Mouse (Mus musculus) limb, embryonic 14.5 days (tissue): ENCODE data around the gene Cd44. TPM values are rescaled to one million over a fixed set of nuclear protein-coding genes. Genes with fewer than 3 reads are reported as not detected.
A peak's percentile ranks its signal among the peaks of the same experiment; 100 is the strongest.

ENCODE experiments used
- ATAC-seq: fragments of 200-750 bp; cut with Nextera tagmentation; 2 replicates; pipeline ENCODE4 v1.8.0; 2017; ENCODE audit warnings: low read depth, moderate number of reproducible peaks, moderate TSS enrichment; ENCODE audit not compliant: low FRiP score
- DNase-seq: peaks from one replicate; pipeline ENCODE4 v3.0.0-alpha.2; 2015; ENCODE audit warnings: low spot score
- H3K27ac ChIP-seq: fragments of 300-500 bp; sonication (generic); replicated peaks from 2 replicates; pipeline ENCODE4 v1.5.1; 2014; ENCODE audit warnings: low read depth, mild to moderate bottlenecking, low read length, moderate library complexity, mixed read lengths
- H3K27me3 ChIP-seq: fragments of 300-500 bp; sonication (generic); 2 replicates; pipeline ENCODE4 v1.6.1; 2014; ENCODE audit warnings: low read length, mixed read lengths; ENCODE audit not compliant: control insufficient read depth, insufficient read depth
- H3K36me3 ChIP-seq: fragments of 300-500 bp; sonication (generic); 2 replicates; pipeline ENCODE4 v1.6.1; 2014; ENCODE audit warnings: mild to moderate bottlenecking, low read length, moderate library complexity, mixed read lengths; ENCODE audit not compliant: control insufficient read depth, insufficient read depth
- H3K4me1 ChIP-seq: fragments of 300-500 bp; sonication (generic); 2 replicates; pipeline ENCODE4 v1.6.1; 2014; ENCODE audit warnings: antibody characterized with exemption, low read length, mixed read lengths; ENCODE audit not compliant: control insufficient read depth, insufficient read depth
- H3K4me2 ChIP-seq: fragments of 300-500 bp; sonication (generic); replicated peaks from 2 replicates; pipeline ENCODE4 v1.6.1; 2014; ENCODE audit warnings: low read depth, mild to moderate bottlenecking, low read length, moderate library complexity; ENCODE audit not compliant: severe bottlenecking
- H3K4me3 ChIP-seq: fragments of 300-500 bp; sonication (generic); replicated peaks from 2 replicates; pipeline ENCODE4 v1.5.1; 2014; ENCODE audit warnings: low read length
- H3K9ac ChIP-seq: fragments of 300-500 bp; sonication (generic); 2 replicates; pipeline ENCODE4 v1.6.1; 2014; ENCODE audit warnings: mild to moderate bottlenecking, low read depth, low read length, moderate library complexity; ENCODE audit not compliant: severe bottlenecking
- H3K9me3 ChIP-seq: fragments of 300-500 bp; sonication (generic); 2 replicates; pipeline ENCODE4 v1.6.1; 2016; ENCODE audit warnings: low read length; ENCODE audit not compliant: control insufficient read depth
- POLR2A ChIP-seq: fragments of 200-500 bp; IDR thresholded peaks from 2 replicates; pipeline ENCODE4 v1.8.0; 2012; ENCODE audit warnings: inconsistent platforms, mild to moderate bottlenecking, moderate library complexity, borderline replicate concordance; ENCODE audit not compliant: insufficient read depth, insufficient read length; ENCODE audit errors: extremely low read depth
- WGBS: fragments of 180-500 bp; shearing (Covaris S2); extraction: QIAGEN DNeasy Blood & Tissue Kit; methylation state at CpG from one replicate; pipeline ENCODE4 v1.1.7; 2014; 5-methylcytosine and 5-hydroxymethylcytosine counted together
- polyA plus RNA-seq, 2 experiments: library from polyadenylated mRNA; depleted of rRNA in 1 of 2; stranded (reverse) in 1 of 2; unstranded in 1 of 2; fragments of >200 nt; fragmentation: Nextera tagmentation in 1 of 2; extraction: Ambion mirVana in 1 of 2; gene quantifications; 2 replicates each; pipeline versions ENCODE4 v1.2.1 to v1.2.3; 2012 to 2014

Cd44 gene
- polyA plus RNA-seq, 2 experiments: 29.3 to 46.3 TPM

DNA sequence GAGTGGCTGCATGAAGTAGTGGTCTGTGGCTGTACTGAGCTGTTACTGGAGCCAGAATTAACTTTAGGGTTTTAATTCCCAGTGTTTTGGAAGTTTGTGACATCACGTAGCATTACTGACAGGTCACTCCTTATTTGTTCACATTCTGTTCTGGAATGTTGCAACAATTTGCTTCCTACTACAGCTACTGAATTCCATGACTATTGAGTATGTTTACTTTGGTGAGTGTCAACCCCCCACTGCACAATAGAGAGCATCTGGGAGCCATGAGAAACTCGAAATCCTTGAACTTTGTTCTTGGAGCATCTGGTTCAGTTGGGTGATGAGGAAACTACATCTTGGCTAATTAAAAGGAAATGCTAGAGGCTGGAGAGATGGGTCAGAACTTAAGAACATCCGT, 22.2 kb upstream of the Cd44 start:
- Histone ChIP-seq H3K9me3 (no peaks in the 10 kb centered on the region), H3K27me3 (no peaks in the 10 kb centered on the region), H3K4me3 (no peak overlapping the region), H3K4me1 (no peaks in the 10 kb centered on the region), H3K9ac (no peak overlapping the region), H3K27ac (no peak overlapping the region), H3K36me3 (no peaks in the 10 kb centered on the region), H3K4me2 (no peak overlapping the region)
- DNase-seq (peak; percentile 1), ATAC-seq (no peak)
- WGBS: 80% methylated on average over 3 of the region's 3 CpGs
- TF ChIP-seq POLR2A: no peak

DNA sequence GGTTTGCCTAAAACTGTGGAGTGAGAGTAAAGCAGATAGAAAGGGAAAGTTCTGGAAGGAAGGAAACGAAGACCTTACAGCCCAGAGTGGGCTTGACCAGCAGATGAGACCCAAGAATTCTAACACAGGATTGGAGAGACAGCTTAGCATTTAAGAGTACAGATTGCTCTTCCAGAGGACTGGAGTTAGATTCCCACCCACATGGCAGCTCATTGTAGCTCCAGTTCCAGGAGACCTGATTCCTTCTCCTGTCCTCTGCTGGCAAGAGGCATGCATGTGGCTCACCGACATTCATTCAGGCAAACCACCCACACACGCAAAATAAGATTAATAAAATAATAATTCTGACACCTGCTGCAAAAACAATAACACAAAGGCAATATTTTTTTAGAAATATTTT, 20.6 kb upstream of the Cd44 start:
- no peaks in the 10 kb centered on the region for H3K9me3 ChIP-seq
- H3K27ac ChIP-seq: no peak overlapping the region
- no peaks in the 10 kb centered on the region for H3K27me3 ChIP-seq
- no peaks in the 10 kb centered on the region for H3K4me1 ChIP-seq
- DNase-seq (no peak), ATAC-seq (no peak)
- WGBS: 80% methylated on average over 3 of the region's 3 CpGs
- H3K4me2 ChIP-seq: no peak overlapping the region
- H3K9ac ChIP-seq: no peak overlapping the region
- H3K36me3 ChIP-seq: no peaks in the 10 kb centered on the region
- no peak for TF ChIP-seq POLR2A
- no peak overlapping the region for H3K4me3 ChIP-seq

- H3K27ac ChIP-seq: no peak overlapping the region
- ATAC-seq: no peak
- 64% methylated on average over 1 of the region's 1 CpGs for WGBS
Observed at GRCm38 (mm10) chr2:102918301-102918700, 16.8 kb upstream of the Cd44 start.

GRCm38 (mm10) chr2:102916596-102916995, 15.1 kb upstream of the Cd44 start:
- ATAC-seq: peak; percentile 82
- Histone ChIP-seq H3K9me3 (no peaks in the 10 kb centered on the region), H3K4me2 (no peak overlapping the region), H3K4me3 (no peak overlapping the region), H3K27ac (no peak overlapping the region; the same call in 1 of the 2 replicates), H3K9ac (no peak overlapping the region), H3K27me3 (no peaks in the 10 kb centered on the region), H3K36me3 (no peaks in the 10 kb centered on the region), H3K4me1 (no peaks in the 10 kb centered on the region)
- DNase-seq: peak; percentile 75
- TF ChIP-seq POLR2A: no peak
- WGBS: 51% methylated on average over 3 of the region's 3 CpGs

More at GRCm38 (mm10) chr2:102918301-102918700, 16.8 kb upstream of the Cd44 start:
- no peaks in the 10 kb centered on the region for H3K9me3 ChIP-seq
- no peak overlapping the region for H3K4me3 ChIP-seq
- no peak overlapping the region for H3K9ac ChIP-seq
- no peak overlapping the region for H3K4me2 ChIP-seq
- H3K4me1 ChIP-seq: no peaks in the 10 kb centered on the region
- DNase-seq: no peak
- H3K27me3 ChIP-seq: no peaks in the 10 kb centered on the region
- TF ChIP-seq POLR2A: no peak
- H3K36me3 ChIP-seq: no peaks in the 10 kb centered on the region

DNA sequence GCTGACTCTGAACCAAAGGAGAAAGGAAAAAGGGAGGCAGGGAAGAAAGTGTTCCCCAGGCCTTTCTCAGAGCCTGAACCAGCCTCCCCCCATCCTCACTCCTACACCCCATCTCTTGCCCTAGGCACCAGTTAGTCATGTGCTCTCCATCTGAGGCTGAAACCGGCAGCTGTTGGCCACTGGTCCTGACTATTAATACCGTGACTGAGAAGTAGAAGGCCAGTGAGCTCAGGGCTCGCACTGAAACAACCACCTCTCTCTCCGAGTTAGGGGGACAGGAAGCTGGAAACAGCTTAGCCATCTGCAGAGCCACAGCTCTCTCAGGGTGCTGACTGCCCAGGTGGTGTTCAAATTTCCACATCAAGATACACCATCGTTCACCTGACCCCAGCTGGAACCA, 13.2 kb upstream of the Cd44 start:
- Histone ChIP-seq H3K27ac (no peak overlapping the region), H3K9ac (no peak overlapping the region), H3K4me1 (no peaks in the 10 kb centered on the region), H3K4me3 (no peak overlapping the region), H3K4me2 (no peak overlapping the region), H3K9me3 (no peaks in the 10 kb centered on the region), H3K27me3 (no peaks in the 10 kb centered on the region), H3K36me3 (no peaks in the 10 kb centered on the region)
- ATAC-seq (no peak), DNase-seq (no peak)
- 57% methylated on average over 5 of the region's 5 CpGs for WGBS
- TF ChIP-seq POLR2A: no peak
